Mouse (Mus musculus) effector memory CD4-positive, alpha-beta T cell, adult 7 months (primary cell): ENCODE measurements around the gene H2-Q4. TPM values are rescaled to one million over a fixed set of nuclear protein-coding genes. Genes with fewer than 3 reads are reported as not detected.

Experiments used
- polyA plus RNA-seq: library from polyadenylated mRNA; unstranded; fragments of 100-300 nt; shearing (Covaris generic); gene quantifications from one replicate; pipeline ENCODE4 v1.2.1, GENCODE M21; 2017

The H2-Q4 gene
- 42.4 TPM for polyA plus RNA-seq

DNA sequence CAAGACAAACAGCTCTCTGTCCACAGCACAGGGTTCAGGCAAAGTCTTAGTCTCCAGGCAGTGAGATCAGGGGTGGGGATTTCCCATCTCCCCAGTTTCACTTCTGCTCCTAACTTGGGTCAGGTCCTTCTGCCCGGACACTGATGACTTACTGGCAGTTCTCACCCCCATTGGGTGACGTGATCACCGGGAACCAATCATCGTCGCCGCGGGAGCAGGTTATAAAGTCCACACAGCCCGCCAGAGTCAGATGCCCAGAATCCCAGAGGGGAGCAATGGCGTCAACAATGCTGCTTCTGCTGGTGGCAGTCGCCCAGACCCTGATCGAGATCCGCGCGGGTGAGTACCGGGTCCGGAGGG is at the start of gene H2-Q4:
Gene H2-Q4 (plus strand): TSS at position 249 of the 360 bp plus-strand sequence.

DNA sequence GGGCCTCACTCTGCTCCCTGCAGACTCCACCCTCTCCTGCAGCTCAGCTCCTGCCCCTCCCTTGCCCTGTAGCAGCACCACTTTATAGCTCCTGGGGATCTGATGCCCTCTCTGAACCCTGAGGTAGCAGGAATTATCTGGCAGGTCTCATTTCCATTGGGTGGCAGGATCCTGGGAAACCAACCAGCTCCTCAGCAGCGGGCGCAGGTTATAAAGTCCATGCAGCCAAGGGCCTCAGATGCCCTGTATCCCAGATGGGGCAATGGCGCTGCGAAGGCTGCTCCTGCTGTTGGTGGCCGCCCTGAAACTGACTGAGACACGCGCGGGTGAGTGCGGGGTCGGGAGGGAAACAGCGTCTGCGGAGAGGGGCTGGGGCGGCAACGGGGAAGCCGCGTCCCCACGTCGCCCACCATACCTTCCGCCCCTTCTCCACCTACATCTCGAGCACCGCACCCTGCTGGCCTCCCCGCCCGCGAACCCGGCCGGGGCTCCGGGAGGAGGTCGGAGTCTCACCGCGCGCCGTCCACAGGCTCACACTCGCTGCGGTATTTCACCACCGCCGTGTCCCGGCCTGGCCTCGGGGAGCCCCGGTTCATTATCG is 37.2 kb upstream of the H2-Q4 start, which contains the start of gene H2-Q2:
Gene H2-Q2 (plus strand): TSS at position 172 of the 601 bp plus-strand sequence.

DNA sequence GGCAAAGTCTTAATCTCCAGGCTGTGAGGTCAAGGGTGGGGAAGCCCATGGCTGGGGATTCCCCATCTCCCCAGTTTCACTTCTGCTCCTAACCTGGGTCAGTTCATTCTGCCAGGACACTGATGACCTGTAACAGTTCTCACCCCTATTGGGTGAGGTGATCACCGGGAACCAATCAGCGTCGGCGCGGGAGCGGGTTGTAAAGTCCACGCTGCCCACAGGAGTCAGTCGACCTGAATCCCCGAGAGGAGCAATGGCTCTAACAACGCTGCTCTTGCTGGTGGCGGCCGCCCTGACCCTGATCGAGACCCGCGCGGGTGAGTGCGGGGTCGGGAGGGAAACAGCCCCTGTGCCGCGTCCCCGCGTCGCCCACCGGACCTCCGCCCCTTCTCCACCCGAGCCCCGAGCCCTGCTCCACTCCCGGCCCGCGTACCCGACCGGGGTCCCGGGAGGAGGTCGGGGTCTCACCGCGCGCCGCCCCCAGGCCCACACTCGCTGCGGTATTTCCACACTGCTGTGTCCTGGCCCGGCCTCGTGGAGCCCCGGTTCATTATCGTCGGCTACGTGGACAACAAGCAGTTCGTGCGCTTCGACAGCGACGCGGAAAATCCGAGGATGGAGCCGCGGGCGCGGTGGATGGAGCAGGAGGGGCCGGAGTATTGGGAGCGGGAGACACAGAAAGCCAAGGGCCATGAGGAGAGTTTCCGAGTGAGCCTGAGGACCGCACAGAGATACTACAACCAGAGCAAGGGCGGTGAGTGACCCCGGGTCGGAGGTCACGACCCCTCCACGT is 45.4 kb downstream of the H2-Q4 start, which contains the start of gene H2-Q6:
Gene H2-Q6 (plus strand): TSS at position 227 of the 793 bp plus-strand sequence.

Other genes starting within 250 kb of the H2-Q4 start
- not detected for gene Apom, start 247.6 kb upstream of the H2-Q4 start, polyA plus RNA-seq
- gene Bag6, start 244.4 kb upstream of the H2-Q4 start, polyA plus RNA-seq, result 56.5 TPM
- 24.5 TPM for gene Prrc2a, start 214.7 kb upstream of the H2-Q4 start, polyA plus RNA-seq
- gene Aif1, start 203.5 kb upstream of the H2-Q4 start, polyA plus RNA-seq, result not detected
- gene Lst1, start 191.2 kb upstream of the H2-Q4 start, polyA plus RNA-seq, result 4.4 TPM
- gene Ltb, start 185.2 kb upstream of the H2-Q4 start, polyA plus RNA-seq, result 1,113 TPM
- 156 TPM for gene Tnf, start 177.6 kb upstream of the H2-Q4 start, polyA plus RNA-seq
- gene Lta, start 174.3 kb upstream of the H2-Q4 start, polyA plus RNA-seq, result 55.4 TPM
- not detected for gene Gm16181, start 158.8 kb upstream of the H2-Q4 start, polyA plus RNA-seq
- 4.8 TPM for gene Atp6v1g2, start 146.0 kb upstream of the H2-Q4 start, polyA plus RNA-seq
- 15.0 TPM for gene Nfkbil1, start 143.8 kb upstream of the H2-Q4 start, polyA plus RNA-seq
- gene Ddx39b, start 137.9 kb upstream of the H2-Q4 start, polyA plus RNA-seq, result 149 TPM
- 6,702 TPM for gene H2-D1, start 116.9 kb upstream of the H2-Q4 start, polyA plus RNA-seq
- 0.89 TPM for gene H2-Q1, start 59.2 kb upstream of the H2-Q4 start, polyA plus RNA-seq
- 19.2 TPM for gene H2-Q2, start 37.4 kb upstream of the H2-Q4 start, polyA plus RNA-seq
- 1,228 TPM for gene H2-Q6, start 45.2 kb downstream of the H2-Q4 start, polyA plus RNA-seq
- 3,053 TPM for gene H2-Q7, start 59.5 kb downstream of the H2-Q4 start, polyA plus RNA-seq
- gene H2-Q10, start 90.5 kb downstream of the H2-Q4 start, polyA plus RNA-seq, result 189 TPM
- not detected for gene Pou5f1, start 126.4 kb downstream of the H2-Q4 start, polyA plus RNA-seq
- 15.7 TPM for gene Tcf19, start 137.2 kb downstream of the H2-Q4 start, polyA plus RNA-seq
- 15.3 TPM for gene Cchcr1, start 137.5 kb downstream of the H2-Q4 start, polyA plus RNA-seq
- not detected for gene Psors1c2, start 153.6 kb downstream of the H2-Q4 start, polyA plus RNA-seq
- 1.5 TPM for gene Cdsn, start 172.5 kb downstream of the H2-Q4 start, polyA plus RNA-seq
- gene 2300002M23Rik, start 187.8 kb downstream of the H2-Q4 start, polyA plus RNA-seq, result not detected
- gene Sfta2, start 221.9 kb downstream of the H2-Q4 start, polyA plus RNA-seq, result not detected
- not detected for gene Gm9573, start 247.0 kb downstream of the H2-Q4 start, polyA plus RNA-seq